Mouse (Mus musculus) Muller cell, postnatal 12 days (primary cell): Measurements from ENCODE around the gene Kmt5b.

Experiments
- DNase-seq: peaks from one replicate; pipeline ENCODE4 v3.0.0-alpha.2; 2015; ENCODE audit errors: inconsistent ontology term

Gene Kmt5b

DNA sequence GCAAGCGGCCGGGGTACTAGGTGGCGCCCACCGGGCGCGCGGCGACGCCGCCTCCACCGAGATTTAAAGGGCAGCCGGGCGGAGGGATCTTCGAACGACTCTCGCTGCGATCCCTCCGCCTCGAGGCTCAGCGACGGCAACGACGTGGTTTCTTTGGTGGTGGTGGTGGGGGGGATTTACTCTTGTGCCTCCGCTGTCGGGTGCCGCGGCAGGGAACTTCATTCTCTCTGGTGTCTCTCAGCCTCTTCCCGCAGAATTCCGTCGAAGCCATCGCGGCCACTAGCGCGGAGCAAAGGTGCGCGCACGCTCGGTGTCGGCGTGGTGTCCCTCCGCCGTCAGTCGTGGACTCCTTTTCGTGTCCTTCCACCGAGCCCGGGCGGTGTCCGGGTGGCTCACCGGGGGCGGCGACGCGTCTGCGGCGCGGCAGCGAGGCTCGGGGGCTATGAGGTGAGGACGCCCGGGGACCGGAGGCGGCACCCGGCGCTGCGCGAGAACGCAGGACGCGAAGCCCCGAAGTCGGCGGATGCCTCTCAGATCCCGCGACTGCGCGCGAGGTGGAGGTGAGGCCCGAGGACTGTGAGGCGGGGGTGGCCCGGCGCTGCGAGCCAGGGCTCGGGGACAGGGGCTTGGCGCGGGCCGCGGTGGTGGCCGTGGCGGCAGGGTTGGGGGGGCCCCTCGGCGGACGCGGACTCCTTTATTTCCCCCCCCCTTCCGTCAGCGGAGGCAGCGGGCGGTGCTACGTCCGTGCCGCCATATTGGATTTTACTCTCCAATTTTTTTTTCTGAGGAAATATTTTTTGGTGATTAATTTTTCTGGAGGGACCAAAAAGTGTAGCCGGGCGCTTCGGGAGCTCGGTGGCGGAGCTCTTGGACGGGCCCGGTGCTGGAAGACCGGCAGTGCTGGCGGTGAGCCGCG is 818 bp downstream of the Kmt5b start:
- DNase-seq = peak; percentile 93

DNA sequence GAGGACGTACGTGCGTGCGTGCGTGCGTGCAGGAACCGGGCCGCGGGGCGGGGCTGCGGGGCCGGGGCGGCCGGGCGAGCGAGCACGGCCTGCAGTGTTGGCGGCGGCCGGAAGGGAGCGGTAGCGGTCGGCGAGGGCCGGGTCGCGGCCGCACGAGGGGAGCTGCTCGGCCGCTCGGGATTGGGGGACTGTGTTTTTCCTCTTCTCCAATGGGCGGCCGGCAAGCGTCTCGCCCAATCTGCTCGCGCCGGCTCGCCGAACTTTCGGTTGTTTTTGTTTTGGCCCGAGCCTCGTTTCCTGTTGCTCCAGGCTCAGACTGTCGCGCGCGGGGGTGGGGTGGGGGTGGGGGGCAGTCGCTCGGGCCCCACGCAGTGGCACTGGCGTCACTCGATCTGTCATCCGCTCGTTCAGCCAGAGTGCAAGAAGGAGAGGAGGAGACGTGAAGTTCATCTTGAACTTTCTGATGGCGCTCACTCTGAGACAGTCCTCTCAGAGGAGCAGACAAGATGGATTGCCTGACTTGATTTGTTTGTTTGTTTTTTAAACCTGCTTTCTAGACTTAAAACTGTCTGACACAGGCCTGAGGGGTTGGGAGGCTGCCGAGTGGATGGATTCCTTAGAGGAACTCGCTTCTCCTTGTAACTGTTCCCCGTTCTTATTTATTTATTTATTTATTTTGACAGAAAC is 1.6 kb downstream of the Kmt5b start:
- DNase-seq = peak; percentile 97

DNA sequence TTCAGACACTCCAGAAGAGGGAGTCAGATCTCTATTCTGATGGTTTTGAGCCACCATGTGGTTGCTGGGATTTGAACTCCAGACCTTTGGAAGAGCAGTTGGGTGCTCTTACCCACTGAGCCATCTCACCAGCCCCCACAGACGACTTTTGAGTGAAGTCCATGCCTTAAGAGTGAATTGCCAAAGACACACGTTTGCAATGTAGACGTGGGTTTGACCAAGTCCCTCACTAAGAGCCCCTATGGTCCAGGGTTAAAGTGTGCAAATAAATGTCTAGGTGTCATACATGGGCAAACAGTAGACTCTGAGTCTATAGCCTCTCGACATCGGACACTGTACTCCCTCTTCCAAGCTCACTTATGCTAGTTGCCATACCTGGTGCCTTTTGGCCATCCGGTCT is 2.3 kb downstream of the Kmt5b start:
- DNase-seq = no peak

DNA sequence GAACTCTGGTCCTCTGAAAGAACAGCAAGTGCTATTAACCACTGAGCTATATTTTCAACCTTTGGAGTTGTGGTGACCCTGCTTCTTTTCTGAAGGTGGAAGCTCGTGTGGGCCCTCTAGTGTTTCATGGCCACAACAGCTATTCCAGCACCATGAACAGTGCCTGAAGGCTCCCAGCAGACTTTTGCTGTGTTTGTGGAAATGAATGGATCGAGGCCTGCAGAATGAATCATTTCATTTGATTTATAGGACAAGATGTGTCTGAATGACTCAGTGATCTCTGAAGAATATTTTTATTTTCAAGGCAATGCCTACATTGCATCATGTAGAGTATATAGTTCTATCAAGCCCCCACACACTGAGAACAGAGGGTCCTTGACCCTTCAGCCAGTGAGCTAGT is 6.9 kb downstream of the Kmt5b start:
- no peak for DNase-seq

DNA sequence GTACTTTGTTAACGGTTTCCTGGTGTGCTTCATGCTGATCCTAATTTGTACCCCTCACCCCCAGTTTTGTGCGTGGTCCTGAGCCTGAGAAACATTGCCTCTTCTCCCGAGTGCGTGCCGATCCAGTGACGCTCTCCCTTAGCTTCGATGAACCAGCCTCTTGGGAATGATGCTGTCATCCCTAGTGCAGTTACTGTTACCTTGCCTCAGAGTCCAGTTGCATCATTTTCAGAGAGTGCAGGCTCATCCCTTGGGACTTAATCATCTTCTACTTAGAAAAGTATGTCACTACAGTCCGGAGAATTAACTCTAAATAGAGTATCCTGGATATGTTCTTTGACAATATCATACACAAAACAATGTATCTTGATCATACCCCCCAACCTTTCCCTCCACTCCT is 11.5 kb downstream of the Kmt5b start:
- DNase-seq = no peak

DNA sequence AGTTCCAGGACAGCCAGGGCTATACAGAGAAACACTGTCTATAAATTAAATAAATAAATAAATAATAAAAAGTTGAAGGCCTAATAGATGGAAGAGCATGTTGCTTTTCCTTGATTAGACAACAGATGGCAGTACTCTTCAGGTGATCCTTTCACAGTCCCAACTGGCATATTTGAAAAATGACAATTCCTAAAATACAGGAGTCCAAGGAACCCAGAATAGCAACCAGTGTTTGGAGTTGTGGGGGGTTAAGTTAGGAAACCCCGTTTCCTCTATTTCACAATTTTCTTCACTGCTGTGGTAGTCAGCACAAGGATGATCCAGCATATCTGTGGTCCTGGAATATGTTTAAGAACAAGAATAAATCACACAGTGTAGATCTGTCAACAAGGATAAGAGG is 22.9 kb downstream of the Kmt5b start:
- no peak for DNase-seq

DNA sequence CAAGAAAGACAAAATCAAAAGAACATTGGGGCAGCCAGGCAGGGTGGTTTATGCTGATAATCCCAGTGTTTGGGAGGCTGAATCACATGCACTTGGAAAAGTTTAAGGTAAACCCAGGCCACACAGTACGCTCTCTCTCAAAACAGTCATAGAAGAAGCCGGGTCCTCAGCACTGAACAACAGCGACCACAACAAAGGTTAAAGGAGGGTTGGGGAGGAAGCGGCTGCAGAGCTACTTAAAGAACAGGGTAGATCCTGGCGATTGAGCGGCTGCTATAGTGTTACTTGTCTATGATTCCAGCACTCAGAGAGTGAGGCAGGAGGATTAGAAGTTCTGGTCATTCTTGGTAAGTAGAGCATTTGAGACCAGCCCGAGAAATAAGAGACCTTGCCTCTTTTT is 38.3 kb downstream of the Kmt5b start:
- DNase-seq = no peak

DNA sequence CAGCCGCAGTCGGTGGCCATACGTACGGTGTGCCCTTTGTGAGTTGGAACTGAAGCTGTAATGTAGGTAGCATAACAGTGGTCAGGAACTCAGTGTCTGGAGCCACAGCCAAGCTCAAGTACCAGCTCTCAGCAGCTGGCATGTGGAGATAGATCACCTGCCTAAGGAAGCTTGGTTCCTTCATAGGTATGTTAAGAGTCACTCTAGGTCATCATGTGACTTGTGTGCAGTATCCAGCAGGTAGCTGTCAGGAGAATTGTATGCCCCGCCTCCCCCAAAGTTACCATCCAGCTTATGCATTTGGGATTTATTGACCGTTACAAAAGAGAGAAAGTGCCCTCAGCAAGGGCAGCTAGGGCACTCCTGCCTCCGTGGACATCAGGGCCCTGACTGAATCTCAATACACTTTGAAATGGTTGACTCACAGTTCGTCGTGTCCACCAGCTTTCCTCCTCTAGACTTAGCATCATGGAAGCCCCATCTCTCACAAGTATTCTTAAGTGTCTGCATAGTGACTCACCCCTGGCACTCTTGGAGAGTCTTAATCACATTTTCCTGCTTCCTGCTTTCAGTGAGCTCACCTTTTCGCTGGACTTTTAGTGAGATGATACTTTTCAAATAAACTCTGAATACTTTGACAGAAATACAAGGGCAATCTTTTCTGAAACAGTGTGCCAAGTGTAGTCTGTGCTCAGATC is 43.5 kb downstream of the Kmt5b start:
- DNase-seq = no peak

DNA sequence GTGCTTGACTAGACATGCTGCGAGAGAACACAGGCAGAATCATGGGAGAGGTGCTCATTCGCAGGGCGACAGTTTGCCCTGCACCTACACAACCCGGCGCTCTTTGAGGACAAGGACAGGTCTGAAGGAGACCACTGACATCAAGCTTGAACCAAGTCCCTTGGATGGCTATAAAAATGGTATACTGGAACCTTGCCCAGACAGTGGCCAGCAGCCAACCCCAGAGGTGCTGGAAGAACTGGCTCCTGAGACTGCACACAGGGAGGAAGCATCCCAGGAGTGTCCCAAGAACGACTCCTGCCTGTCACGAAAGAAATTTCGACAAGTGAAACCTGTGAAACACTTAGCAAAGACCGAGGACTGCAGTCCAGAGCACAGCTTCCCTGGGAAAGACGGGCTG is 47.2 kb downstream of the Kmt5b start:
- no peak for DNase-seq

DNA sequence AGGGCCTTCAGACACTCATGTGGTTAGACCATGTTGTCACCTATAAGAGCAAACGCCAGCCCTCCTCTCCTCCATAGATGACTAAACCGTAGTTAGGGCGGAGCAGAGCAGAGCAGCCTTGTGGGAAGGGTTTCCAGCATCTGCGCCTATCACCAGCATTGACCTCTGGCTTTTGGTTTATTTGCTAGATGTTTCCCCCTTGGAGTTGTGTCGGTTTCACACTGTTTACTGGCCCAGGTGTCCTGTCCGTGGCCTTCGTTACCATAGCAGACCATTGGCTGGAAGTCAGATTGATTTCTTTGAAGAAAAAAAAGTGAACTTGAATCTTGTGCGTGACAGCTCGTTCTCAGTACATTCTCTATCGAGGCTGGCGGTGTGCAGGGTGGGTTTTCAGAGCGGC is 48.6 kb downstream of the Kmt5b start:
- DNase-seq = no peak

DNA sequence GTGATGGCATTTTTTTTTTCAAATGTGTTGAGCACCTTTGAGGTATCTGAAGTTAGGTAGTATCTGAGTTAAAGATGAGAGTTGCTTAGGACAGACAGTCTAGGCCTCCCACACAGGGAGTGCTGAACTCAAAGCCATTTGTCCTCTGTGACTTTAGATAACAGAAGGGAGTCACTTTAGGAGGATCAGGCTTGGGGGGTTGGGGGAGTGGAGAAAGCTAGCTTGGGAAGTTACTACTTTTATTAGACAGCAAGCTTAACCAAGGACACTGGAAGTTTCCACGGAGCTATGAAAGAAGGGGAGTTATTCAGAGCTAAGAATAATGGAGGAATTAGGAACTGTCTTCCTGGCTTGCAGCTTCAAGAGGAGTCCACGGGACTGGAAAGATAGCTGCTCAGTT is 51.9 kb downstream of the Kmt5b start:
- no peak for DNase-seq

DNA sequence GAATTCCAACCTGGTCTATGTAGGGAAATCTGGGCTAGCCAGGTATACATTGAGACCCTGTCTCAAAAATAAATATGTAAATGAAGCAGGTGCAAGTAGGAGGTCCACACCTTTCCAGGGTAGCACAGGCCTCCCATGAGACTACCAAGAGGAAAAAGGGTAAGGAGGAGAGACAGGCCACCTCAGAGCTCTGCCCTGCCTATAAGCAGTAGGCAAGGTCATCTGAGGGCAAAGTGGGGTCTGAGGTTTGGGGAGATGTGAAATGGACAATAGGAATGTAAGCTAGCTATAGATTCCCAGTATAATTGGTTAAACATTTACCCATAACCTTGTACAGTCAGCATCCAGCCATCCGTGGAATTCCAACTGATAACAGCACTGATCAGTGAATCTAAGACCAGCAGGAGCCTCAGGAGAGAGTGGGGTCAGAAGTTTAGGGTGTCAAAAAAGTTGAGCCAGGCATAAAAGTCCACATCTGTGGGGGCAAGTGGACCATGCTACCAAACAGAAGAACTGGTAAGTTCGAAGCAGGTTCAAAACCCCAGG is 52.8 kb downstream of the Kmt5b start:
- no peak for DNase-seq

DNA sequence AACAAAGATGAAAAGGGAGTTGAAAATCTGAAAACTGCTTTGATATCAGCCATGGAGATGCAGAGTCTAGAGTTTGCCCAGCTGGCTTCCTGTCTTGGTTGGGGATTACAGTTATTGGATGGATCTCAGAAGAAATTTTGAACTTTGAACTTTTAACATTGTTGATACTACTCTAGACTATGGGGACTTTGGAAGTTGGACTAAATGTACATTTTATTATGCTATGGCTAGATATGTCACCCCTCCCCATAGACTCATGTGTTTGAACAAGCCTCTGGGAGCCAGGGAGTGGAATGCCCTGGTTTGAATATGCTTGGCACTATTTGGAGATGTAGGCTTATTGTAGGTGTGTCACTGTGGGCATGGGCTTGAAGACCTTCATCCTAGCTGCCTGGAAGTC is 57.8 kb downstream of the Kmt5b start:
- no peak for DNase-seq

DNA sequence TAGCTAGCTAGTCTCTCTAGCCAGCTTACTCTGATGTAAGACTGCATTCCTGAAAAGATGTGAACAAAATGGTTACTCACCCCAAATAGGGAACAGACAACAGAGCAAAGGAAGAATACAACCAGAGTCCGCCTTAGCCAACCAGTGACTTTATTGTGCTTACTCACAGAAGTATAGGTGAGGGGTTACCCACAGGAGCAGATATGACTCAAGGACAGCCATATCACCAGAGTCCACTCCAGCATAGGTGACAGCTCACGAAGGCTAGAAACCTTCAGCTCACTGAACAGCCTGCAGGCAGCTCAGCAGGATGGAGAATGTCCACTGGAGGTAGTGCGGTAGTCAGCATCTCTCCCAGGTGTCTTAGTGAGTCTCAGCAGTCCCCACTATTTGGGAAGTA is 62.6 kb downstream of the Kmt5b start:
- no peak for DNase-seq

DNA sequence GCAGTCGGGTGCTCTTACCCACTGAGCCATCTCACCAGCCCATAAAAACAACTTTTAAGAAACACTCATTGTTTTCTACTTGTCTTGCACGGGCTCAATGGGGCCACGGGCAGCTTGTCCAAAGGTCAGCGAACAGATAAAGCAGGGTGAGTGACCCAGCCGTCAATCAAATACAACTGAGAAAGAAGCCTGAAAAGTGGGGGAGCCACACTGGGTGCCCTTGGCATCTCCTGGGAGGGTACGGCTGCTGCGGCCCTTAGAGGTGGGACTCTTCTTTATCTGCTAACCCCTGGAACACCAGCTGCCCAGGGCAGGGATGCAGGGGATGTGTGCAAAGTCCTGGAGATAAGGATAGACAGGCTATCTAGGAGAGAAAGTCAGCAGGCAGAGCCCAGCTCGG is 64.5 kb downstream of the Kmt5b start:
- DNase-seq = no peak

DNA sequence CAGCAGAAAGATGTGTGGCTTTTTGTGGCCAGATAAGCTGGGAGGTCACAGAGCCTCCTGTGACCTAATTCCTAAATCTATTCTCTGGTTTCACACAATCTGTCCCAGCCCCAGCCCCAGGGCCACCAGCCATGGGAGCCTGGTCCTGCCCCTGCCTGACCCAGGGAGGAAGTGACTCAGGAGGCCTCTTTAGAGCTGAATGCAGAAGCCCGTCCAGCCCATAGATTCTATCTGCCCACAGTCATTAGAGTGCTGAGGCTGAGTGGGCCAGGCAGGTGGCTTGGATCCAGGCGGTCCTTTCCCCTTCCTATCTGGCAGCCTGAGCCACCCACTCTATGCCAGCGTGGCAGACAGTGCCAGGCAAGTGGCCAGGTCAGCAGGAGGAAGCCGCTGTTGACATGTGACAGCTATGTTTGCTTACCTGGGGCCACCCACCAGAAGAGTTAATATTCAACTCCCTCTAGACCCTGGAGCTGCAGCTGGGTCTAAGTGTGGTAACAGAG is 65.7 kb downstream of the Kmt5b start:
- peak; percentile 96 for DNase-seq

DNA sequence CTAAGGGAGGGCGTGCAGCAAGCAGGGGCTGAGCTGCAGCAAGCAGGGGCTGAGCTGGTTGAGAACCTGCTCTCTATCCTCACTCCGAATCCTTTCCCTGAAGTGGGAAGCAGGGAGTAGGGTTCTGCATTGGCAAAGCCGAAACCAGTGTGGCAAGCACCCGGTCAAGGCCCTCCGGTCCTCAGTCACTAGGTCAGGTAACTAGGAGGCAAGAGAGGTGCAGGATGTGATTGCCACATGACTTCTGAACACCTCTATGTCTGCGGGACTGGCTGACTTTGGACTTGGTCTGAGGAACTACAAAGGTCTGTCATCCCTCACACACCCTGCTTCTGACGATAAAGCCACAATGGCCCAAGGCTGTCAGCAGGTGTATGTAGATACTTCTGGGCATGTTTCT is 67.1 kb downstream of the Kmt5b start:
- DNase-seq = no peak

DNA sequence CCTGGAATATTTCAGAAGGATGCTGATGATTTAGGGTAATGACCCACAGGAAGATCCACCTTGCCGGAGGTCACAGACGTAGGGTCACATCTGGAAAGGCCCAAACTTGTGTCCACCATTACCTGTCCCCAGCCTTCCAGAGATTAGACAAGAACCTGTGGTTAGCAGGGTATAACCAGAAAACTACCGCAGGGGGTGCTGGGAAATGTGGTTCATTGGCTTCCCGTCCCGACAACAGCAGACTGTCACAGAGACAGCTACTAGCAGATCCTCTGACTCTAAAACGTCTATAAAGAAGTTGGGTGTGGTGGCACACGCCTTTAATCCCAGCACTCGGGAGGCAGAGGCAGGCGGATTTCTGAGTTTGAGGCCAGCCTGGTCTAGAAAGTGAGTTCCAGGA is 69.6 kb downstream of the Kmt5b start:
- no peak for DNase-seq

DNA sequence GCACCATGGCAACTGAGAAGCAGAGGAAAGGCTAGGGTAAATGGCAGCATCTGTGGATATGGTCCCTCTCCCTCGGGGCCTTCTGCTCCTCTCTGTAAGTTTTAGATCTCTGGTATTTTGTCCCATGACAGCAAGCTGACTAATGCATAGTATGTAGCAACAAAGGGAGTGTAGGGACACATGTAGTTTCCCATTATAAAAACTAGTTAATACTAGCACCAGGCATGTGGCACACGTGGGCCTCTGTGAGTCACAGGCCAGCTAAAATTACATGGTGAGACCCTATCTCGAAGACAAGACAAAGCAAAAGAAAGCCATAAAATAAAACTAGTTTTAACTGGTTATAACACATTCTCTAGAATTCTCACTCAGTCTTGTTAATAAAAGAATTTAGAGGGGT is 71.7 kb downstream of the Kmt5b start:
- DNase-seq = no peak

DNA sequence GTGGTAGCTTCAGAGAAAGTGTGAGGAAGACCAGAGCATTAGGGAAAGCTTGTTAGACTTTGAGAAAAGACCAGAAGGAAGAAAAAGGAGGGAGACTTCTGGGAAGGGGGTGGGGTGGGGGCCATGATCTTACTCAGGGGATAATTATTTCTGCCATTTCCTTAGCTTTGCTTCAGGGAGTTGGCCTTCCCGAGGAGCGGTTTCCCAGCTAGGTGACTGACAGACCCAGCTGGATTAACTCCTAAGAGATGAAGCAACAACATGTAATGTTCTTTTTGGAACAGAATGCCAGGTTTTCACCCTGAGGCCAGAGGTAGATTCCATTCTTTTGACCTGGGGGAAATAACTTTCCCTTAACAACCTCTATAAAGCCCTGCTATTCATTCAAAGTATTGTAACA is 72.5 kb downstream of the Kmt5b start:
- DNase-seq = no peak

DNA sequence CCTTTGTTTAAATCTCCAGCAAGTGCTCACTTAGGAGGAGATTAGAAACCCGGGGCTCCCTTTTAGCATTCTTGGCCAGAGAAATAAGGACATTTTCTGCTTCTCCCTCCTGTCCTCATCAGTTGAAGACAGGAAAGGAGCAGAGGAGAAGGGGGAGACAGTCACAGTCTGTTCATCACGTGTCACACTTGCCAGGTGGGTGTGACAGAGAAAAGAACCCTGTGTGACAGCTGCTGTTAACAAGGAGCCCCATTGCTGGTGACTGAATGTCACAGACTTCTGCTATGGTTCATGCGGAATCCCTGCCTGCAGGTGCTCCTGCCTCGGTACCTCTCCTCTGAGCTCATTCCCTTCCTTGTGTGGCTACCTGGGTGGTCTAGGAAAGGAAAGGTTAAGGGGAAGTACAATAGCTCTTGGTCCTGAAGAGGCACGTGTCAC is 73.0 kb downstream of the Kmt5b start:
- no peak for DNase-seq

DNA sequence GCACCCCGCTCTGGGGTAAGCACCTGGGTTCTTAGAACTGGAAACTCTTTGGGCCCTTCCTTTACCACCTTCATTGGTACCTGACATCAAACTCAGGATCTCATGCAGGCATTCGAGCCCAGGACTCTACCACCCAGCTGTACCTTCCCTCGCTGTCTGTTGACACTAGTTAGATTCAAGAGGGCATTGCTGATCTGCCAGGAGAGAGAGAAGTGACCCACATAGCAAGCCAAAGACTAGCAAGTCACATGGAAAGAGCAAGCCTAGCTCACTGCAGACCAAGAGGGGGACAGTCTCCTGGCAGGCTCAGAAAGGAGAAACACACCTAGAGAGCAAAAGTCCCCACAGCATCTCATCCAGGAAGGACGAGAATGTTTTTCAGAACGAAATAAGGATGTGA is 73.5 kb downstream of the Kmt5b start:
- no peak for DNase-seq
